Mouse (Mus musculus) hindbrain, postnatal 0 days (tissue): ENCODE measurements at regions not wholly inside any gene's neighbourhood (a gene's known extent, or its start where the extent isn't known, plus 50 kb on each side); places are given as distances from the start of the nearest gene placed in this dataset.

Source experiments
- ATAC-seq: fragments of 200-750 bp; cut with Nextera tagmentation; 2 replicates; pipeline ENCODE4 v1.8.0; 2017; ENCODE audit warnings: mild to moderate bottlenecking, moderate TSS enrichment, moderate library complexity
- DNase-seq: peaks from one replicate; pipeline ENCODE4 v3.0.0-alpha.2; 2015; ENCODE audit warnings: low spot score
- H3K27ac ChIP-seq: fragments of 300-500 bp; sonication (generic); 2 replicates; pipeline ENCODE4 v1.5.1; 2014; ENCODE audit warnings: mild to moderate bottlenecking
- H3K27me3 ChIP-seq: fragments of 300-500 bp; sonication (generic); 2 replicates; pipeline ENCODE4 v1.6.1; 2014; ENCODE audit warnings: low read length, mixed read lengths; ENCODE audit not compliant: insufficient read depth
- H3K36me3 ChIP-seq: fragments of 300-500 bp; sonication (generic); 2 replicates; pipeline ENCODE4 v1.6.1; 2014; ENCODE audit warnings: low read length, mixed read lengths; ENCODE audit not compliant: insufficient read depth
- H3K4me1 ChIP-seq: fragments of 300-500 bp; sonication (generic); 2 replicates; pipeline ENCODE4 v1.6.1; 2014; ENCODE audit warnings: antibody characterized with exemption, low read length, mixed read lengths; ENCODE audit not compliant: insufficient read depth
- H3K4me2 ChIP-seq: fragments of 300-500 bp; sonication (generic); 2 replicates; pipeline ENCODE4 v1.6.1; 2014; ENCODE audit warnings: low read depth, mild to moderate bottlenecking, low read length, moderate library complexity, mixed read lengths
- H3K4me3 ChIP-seq: fragments of 300-500 bp; sonication (generic); 2 replicates; pipeline ENCODE4 v1.5.1; 2014; ENCODE audit warnings: low read length
- H3K9ac ChIP-seq: fragments of 300-500 bp; sonication (generic); replicated peaks from 2 replicates; pipeline ENCODE4 v1.6.1; 2014; ENCODE audit warnings: mild to moderate bottlenecking, low read length, moderate library complexity, mixed read lengths
- H3K9me3 ChIP-seq: fragments of 300-500 bp; sonication (generic); 2 replicates; pipeline ENCODE4 v1.6.1; 2016; ENCODE audit warnings: low read length, mixed read lengths
- CTCF ChIP-seq: IDR thresholded peaks from 2 replicates; pipeline ENCODE4 v1.5.1; 2016; ENCODE audit warnings: antibody characterized with exemption, control low read depth, low read depth
- WGBS: fragments of 180-500 bp; shearing (Covaris S2); extraction: QIAGEN DNeasy Blood & Tissue Kit; methylation state at CpG from one replicate; pipeline ENCODE4 v1.1.7; 2014; 5-methylcytosine and 5-hydroxymethylcytosine counted together

DNA sequence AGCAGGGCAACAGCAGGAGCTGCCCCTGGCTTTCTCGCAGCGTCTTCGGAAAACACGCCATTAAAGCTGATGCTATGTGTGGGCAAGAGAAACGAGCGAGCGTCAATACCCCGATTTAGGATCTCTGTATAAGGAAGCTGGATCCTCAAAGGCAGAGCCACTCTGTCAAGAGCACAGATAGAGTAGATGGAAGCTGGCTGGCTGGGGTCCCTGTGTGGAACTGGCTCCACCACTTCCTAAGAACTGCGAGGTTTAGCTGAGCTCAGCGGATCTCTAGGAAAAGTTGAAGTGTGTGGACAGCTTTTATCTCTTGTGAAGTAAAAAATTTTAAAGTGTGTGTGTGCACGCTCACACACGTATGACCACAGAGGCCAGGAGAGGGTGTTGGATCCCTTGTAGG lies 154.7 kb upstream of the Ubl3 start:
- no peak overlapping the region for H3K27ac ChIP-seq
- no peaks in the 10 kb centered on the region for H3K9me3 ChIP-seq
- ATAC-seq, result no peak
- no peak overlapping the region for H3K4me3 ChIP-seq
- no peak overlapping the region for H3K4me2 ChIP-seq
- TF ChIP-seq CTCF, result no peak
- no peak for DNase-seq
- no peak overlapping the region for H3K9ac ChIP-seq
- H3K36me3 ChIP-seq, result no peaks in the 10 kb centered on the region
- peaks cover 19% of the 10 kb centered on the region for H3K4me1 ChIP-seq
- WGBS, result 80% methylated on average over 12 of the region's 12 CpGs
- no peaks in the 10 kb centered on the region for H3K27me3 ChIP-seq

DNA sequence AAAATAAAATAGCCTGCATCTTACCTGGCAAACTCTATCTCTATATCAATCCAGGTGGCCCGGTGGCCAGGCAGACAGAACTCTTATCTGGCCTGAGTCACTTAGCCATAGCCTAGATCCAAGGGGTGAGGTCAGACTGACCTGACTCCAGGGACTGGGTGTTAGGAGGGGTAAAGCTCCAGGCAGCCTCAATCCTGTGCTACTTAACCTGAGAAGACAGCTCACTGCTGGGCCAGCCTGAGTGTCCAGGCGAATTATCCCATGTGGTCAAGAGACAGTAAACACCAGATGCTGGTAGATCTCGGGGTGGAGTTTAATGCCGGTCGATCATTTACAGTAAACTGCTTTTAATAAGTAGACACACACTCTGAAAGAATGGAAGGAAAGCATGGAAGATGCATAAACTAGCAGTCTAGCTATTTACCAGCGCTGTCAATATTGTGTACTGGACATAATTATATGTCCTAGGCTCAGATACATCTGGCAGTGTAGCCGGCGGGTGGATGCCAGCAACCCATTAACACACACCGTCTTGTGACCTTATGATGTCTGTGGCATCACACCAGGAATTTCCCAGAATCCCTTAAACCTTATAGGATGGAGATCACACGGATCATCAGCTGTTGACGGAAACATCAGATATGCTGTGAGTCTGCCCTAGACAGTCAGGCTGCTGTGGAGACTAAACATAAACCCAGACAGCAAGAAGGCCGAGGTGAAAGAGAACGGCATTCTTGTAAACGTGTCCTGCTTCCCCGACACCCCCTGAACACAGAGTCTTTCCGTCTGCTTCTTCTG lies 153.9 kb upstream of the Ubl3 start:
- Histone ChIP-seq H3K4me2 (no peak overlapping the region), H3K9ac (no peak overlapping the region), H3K4me3 (no peak overlapping the region), H3K27me3 (no peaks in the 10 kb centered on the region), H3K4me1 (peaks cover 19% of the 10 kb centered on the region), H3K36me3 (no peaks in the 10 kb centered on the region), H3K27ac (no peak overlapping the region), H3K9me3 (no peaks in the 10 kb centered on the region)
- DNase-seq (no peak), ATAC-seq (no peak)
- WGBS, result 74% methylated on average over 16 of the region's 16 CpGs
- no peak for TF ChIP-seq CTCF

DNA sequence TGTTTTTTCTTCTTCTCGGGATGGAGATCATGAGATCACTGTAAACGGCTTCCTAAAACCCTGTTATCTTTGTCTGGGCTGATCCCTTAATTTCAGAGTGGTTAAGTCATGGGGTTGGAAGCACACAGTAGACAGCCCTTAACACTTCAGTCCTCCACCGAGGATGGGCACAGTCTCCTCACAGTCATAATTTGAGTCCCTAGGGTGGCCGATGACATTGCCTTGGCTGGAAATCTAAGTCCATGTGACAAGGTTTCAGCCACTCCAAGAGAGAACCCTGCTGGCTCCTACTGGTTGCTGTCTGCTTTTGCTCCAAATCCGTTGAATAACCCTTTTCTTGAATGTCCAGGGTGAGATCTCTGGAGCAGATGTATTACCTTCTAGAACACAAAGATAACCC lies 152.2 kb upstream of the Ubl3 start:
- Histone ChIP-seq H3K27me3 (no peaks in the 10 kb centered on the region), H3K36me3 (no peaks in the 10 kb centered on the region), H3K4me1 (peaks cover 19% of the 10 kb centered on the region), H3K9me3 (no peaks in the 10 kb centered on the region), H3K27ac (no peak overlapping the region), H3K4me2 (no peak overlapping the region), H3K4me3 (no peak overlapping the region), H3K9ac (no peak overlapping the region)
- WGBS, result 64% methylated on average over 5 of the region's 5 CpGs
- ATAC-seq (no peak), DNase-seq (peak; percentile 51)
- no peak for TF ChIP-seq CTCF

DNA sequence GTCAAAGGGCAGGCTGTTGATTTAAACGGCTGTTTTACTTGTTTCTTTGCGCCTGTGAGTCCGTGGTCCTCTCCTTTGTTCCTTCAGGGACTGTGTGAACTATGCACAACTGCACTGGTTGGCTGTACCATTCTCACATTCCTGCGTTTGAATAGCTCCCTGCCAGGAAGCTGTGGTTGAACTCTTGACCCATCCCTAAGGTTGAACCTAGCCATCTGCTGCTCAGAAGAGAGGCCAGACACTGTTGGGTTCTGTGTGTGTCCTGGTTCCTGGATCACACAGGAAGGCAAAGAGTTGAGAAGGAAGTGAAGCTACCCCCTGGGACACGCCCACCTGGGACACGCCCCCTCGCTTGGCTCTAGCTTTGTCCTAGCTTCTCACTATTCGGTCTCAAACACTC lies 149.3 kb upstream of the Ubl3 start:
- H3K4me2 ChIP-seq, result no peak overlapping the region
- no peaks in the 10 kb centered on the region for H3K27me3 ChIP-seq
- DNase-seq (no peak), ATAC-seq (no peak)
- no peak for TF ChIP-seq CTCF
- H3K4me3 ChIP-seq, result no peak overlapping the region
- peaks cover 11% of the 10 kb centered on the region for H3K4me1 ChIP-seq
- H3K9me3 ChIP-seq, result no peaks in the 10 kb centered on the region
- H3K36me3 ChIP-seq, result no peaks in the 10 kb centered on the region
- WGBS, result 30% methylated on average over 8 of the region's 8 CpGs
- H3K9ac ChIP-seq, result no peak overlapping the region
- no peak overlapping the region for H3K27ac ChIP-seq

DNA sequence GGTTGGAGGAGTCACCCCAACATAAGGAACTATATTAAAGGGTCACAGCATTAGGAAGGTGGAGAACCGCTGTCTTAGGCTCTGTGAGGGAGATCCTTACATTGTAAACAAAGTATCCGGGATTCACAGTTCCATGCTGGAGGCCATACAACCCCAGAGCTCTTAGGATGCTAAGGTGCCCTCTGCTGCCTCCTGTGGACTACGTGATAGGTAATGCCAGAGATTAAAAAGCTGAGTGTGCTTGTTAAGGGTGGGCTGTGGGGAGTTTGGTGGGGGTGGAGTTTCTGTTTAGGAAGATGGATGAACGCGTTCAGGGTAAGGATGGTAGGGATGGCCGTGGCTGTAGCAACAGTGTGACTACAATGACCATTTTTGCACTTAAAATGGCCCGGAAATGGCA lies 148.4 kb upstream of the Ubl3 start:
- ATAC-seq (no peak), DNase-seq (peak; percentile 53)
- Histone ChIP-seq H3K36me3 (no peaks in the 10 kb centered on the region), H3K9ac (no peak overlapping the region), H3K4me2 (no peak overlapping the region), H3K9me3 (no peaks in the 10 kb centered on the region), H3K4me3 (no peak overlapping the region), H3K4me1 (peaks cover 11% of the 10 kb centered on the region), H3K27me3 (no peaks in the 10 kb centered on the region), H3K27ac (no peak overlapping the region)
- TF ChIP-seq CTCF, result peak; percentile 46
- WGBS, result 76% methylated on average over 7 of the region's 7 CpGs

DNA sequence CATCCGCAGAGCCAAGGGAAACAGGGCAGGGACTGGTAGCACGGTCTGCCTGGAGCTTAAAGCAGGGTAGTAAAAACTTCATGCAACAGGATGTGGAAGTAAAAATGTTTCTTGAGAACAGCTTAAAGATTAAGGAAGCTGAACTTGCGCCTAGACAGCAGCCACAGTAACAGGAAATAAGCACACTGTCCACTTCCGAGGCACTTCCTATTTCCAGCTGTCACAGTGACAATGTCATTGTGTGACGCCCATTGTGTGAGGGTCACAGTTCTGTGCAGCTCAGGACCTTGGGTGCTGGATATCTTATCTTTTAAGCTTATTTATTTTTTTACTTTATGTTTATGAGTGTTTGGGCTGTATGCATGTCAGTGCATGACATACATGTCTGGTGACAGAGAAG lies 147.7 kb upstream of the Ubl3 start:
- Histone ChIP-seq H3K27ac (no peak overlapping the region), H3K9ac (no peak overlapping the region), H3K4me3 (no peak overlapping the region), H3K36me3 (no peaks in the 10 kb centered on the region), H3K4me1 (peaks cover 11% of the 10 kb centered on the region), H3K4me2 (no peak overlapping the region), H3K9me3 (no peaks in the 10 kb centered on the region), H3K27me3 (no peaks in the 10 kb centered on the region)
- DNase-seq, result no peak
- ATAC-seq, result no peak
- no peak for TF ChIP-seq CTCF
- 75% methylated on average over 5 of the region's 5 CpGs for WGBS

DNA sequence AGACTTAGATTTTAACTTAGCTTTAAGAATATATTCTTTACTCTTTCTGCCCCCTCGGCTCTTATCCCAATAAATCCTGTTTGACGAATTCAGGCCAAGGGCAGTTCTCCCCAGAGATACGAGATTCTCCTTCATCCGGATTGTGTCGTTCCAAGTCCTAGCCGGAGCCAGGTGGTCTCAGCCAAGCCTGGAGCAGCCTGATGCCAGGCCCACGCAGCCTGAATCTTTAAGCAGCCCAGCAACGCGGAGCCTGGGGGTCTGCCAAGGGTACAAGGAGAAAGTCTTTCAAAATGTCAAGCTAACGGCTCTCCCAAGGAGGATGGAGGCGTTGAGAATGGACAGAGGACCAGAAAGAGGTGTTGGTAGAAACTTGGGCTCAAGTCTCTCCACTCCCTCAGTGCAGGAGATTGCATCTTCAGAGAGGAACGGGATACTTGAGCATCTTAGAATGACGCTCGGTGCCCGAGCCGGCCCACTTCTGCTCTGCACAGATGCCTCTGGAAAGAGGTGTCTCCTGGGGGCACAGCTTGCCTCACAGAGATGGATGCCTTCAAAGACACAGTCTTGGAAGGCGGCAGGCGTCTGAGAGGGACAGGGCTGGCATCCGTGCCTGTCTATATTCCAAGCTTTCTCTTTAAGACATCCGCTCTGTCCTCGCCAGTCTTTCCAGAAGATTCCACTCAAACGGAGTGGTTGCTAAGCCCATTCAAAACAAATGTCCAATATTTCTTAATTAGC lies 145.2 kb upstream of the Ubl3 start:
- Histone ChIP-seq H3K36me3 (no peaks in the 10 kb centered on the region), H3K27me3 (no peaks in the 10 kb centered on the region), H3K4me2 (peak overlapping the region; percentile 23; the same call in 1 of the 2 replicates), H3K9ac (no peak overlapping the region; the same call in 1 of the 2 replicates), H3K4me1 (peaks cover 11% of the 10 kb centered on the region), H3K4me3 (0 out of 2 replicates have a peak overlapping the region, but pooled peaks have one; percentile 3), H3K9me3 (no peaks in the 10 kb centered on the region), H3K27ac (peak overlapping the region; percentile 61)
- ATAC-seq (peak; percentile 83), DNase-seq (peak; percentile 81)
- 33% methylated on average over 22 of the region's 22 CpGs for WGBS
- TF ChIP-seq CTCF, result no peak
